Comparison of ENCODE assay signal across 8 mouse cellular contexts in the genomic region with DNA sequence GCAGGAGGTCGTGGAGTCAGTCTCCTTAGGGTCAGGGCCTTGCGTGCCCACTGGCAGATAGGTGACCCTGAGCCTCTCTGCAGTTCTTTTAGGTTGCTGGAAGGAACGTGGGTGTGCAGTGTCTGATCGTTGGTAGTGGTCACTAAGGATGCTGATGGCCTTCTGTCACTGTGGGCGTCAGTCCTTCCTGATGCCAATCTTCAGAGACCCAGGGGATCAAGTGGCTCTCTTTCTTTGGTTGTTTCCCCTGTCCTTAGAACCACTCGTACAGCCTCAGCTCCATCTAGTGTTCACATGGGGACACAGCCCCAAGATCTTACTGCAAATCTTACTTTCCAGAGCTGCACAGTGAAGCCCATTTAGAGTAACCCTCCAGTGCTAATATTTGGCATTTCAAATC. TPM values are rescaled to one million over a fixed set of nuclear protein-coding genes. Genes with fewer than 3 reads are reported as not detected.
A peak's percentile ranks its signal among the peaks of the same experiment; 100 is the strongest.
DNase-seq lines count a peak whose midpoint lies in the region; ATAC-seq and TF ChIP-seq lines count a peak whose summit lies in the region.

No protein-coding gene starts in this region.

- 28% methylated on average over 6 of the region's 6 CpGs for WGBS in heart, postnatal 0 days
- WGBS in lung, postnatal 0 days = 34% methylated on average over 6 of the region's 6 CpGs

- no peak overlapping the region for H3K4me3 ChIP-seq in cortical plate, adult 2 months (ENCODE audit: insufficient read depth, low read length)
- no peak overlapping the region for H3K4me3 ChIP-seq in heart, postnatal 0 days (ENCODE audit: low read depth, low read length)
- no peak overlapping the region for H3K4me3 ChIP-seq in lung, postnatal 0 days (ENCODE audit: low read depth, low read length)

- H3K27ac ChIP-seq in cortical plate, adult 2 months (ENCODE audit: insufficient read depth, low read length) = no peak overlapping the region
- H3K27ac ChIP-seq in heart, postnatal 0 days (ENCODE audit: low read depth) = 0 out of 2 replicates have a peak overlapping the region, but pooled peaks have one; percentile 70
- peak overlapping the region; percentile 83; the same call in 1 of the 2 replicates for H3K27ac ChIP-seq in lung, postnatal 0 days (ENCODE audit: low read length)

- no peak for TF ChIP-seq POLR2A in cortical plate, adult 2 months (IDR thresholded peaks at IDR 0.05; ENCODE audit: extremely low read depth, insufficient read depth, low read length)

- no peaks in the 10 kb centered on the region for H3K9me3 ChIP-seq in heart, postnatal 0 days (replicated peaks; ENCODE audit: control insufficient read depth, low read length)
- H3K9me3 ChIP-seq in lung, postnatal 0 days (ENCODE audit: low read length) = no peaks in the 10 kb centered on the region

- ATAC-seq in heart, postnatal 0 days (ENCODE audit: insufficient read depth, low read depth) = peak; percentile 45
- peak; percentile 34 for ATAC-seq in lung, postnatal 0 days

- DNase-seq in adrenal gland, adult (ENCODE audit: inconsistent age in 2 of 2, low spot score in 1 of 2) = peak; percentile 50 to 84
- DNase-seq in adrenal gland, postnatal 25 days = no peak
- peak; percentile 45 for DNase-seq in Muller cell, postnatal 12 days (ENCODE audit: inconsistent ontology term)
- DNase-seq in heart, postnatal 0 days (ENCODE audit: low spot score) = peak; percentile 73
- peak; percentile 59 to 74 for DNase-seq in kidney, postnatal 36 days
- peak; percentile 88 for DNase-seq in lung, postnatal 0 days (ENCODE audit: low spot score)
- peak; percentile 22 for DNase-seq in ovary, postnatal 14 days (ENCODE audit: low spot score)

- no peak overlapping the region for H3K9ac ChIP-seq in heart, postnatal 0 days (replicated peaks; ENCODE audit: low read depth, low read length)
- H3K9ac ChIP-seq in lung, postnatal 0 days (replicated peaks; ENCODE audit: low read depth) = no peak overlapping the region

- H3K4me2 ChIP-seq in heart, postnatal 0 days (ENCODE audit: low read depth, low read length) = no peak overlapping the region
- H3K4me2 ChIP-seq in lung, postnatal 0 days (replicated peaks; ENCODE audit: low read depth, low read length) = no peak overlapping the region

- H3K4me1 ChIP-seq in cortical plate, adult 2 months (ENCODE audit: control insufficient read depth, insufficient read depth, low read length) = no peaks in the 10 kb centered on the region
- peaks cover 13% of the 10 kb centered on the region for H3K4me1 ChIP-seq in heart, postnatal 0 days (ENCODE audit: control insufficient read depth, insufficient read depth)
- peaks cover 3% of the 10 kb centered on the region; the same call in 1 of the 2 replicates for H3K4me1 ChIP-seq in lung, postnatal 0 days (ENCODE audit: insufficient read depth, low read depth, low read length)

- peaks cover 8% of the 10 kb centered on the region for H3K36me3 ChIP-seq in heart, postnatal 0 days (replicated peaks; ENCODE audit: control insufficient read depth, insufficient read depth, low read length)
- no peaks in the 10 kb centered on the region for H3K36me3 ChIP-seq in lung, postnatal 0 days (ENCODE audit: insufficient read depth, low read length)

- 0 out of 2 replicates have a peak, but pooled peaks cover 5% of the 10 kb centered on the region for H3K27me3 ChIP-seq in heart, postnatal 0 days (ENCODE audit: control insufficient read depth, insufficient read depth, low read length)
- no peaks in the 10 kb centered on the region for H3K27me3 ChIP-seq in lung, postnatal 0 days (replicated peaks; ENCODE audit: insufficient read depth, low read length)

- TF ChIP-seq CTCF in cortical plate, adult 2 months (IDR thresholded peaks at IDR 0.05; ENCODE audit: extremely low read depth, insufficient read depth, low read length) = peak; percentile 92
- TF ChIP-seq CTCF in heart, postnatal 0 days (IDR thresholded peaks at IDR 0.05; ENCODE audit: low read depth) = peak; percentile 90
- peak; percentile 93 for TF ChIP-seq CTCF in lung, postnatal 0 days (IDR thresholded peaks at IDR 0.05)

- TF ChIP-seq EP300 in heart, postnatal 0 days (IDR thresholded peaks at IDR 0.05; ENCODE audit: low read depth) = no peak
- no peak for TF ChIP-seq EP300 in lung, postnatal 0 days (IDR thresholded peaks at IDR 0.05)

RNA-seq across cellular contexts. Expression of gene Blm, which starts 49.1 kb away (rescaled TPM):
- 6.6 and 10.5 TPM in 2 replicates for total RNA-seq in adrenal gland, postnatal 25 days (2021)
- 4.0 and 4.6 TPM in 2 replicates for polyA plus RNA-seq in cortical plate, adult 2 months (2012; rRNA removed)
- total RNA-seq in heart, postnatal 0 days (2014; rRNA removed; ENCODE audit: low replicate concordance) = 2.6 and 6.4 TPM in 2 replicates
- 3.9 and 4.5 TPM in 2 replicates for polyA plus RNA-seq in heart, postnatal 0 days (2015; fragmentation: Nextera tagmentation; extraction: Ambion mirVana)
- 2.4 and 2.5 TPM in 2 replicates for polyA plus RNA-seq in lung, postnatal 0 days (2015; fragmentation: Nextera tagmentation; extraction: Ambion mirVana)
